Mouse (Mus musculus) lung, adult 2 months (tissue): ENCODE results near the gene Tmem255a.

ENCODE experiments used
- CTCF ChIP-seq: fragments of 200-500 bp; IDR thresholded peaks from 2 replicates; pipeline ENCODE4 v1.5.1; 2011; ENCODE audit warnings: mild to moderate bottlenecking, low read length, control low read depth; ENCODE audit not compliant: insufficient read depth
- POLR2A ChIP-seq: fragments of 200-500 bp; IDR thresholded peaks from 2 replicates; pipeline ENCODE4 v1.6.1; 2011; ENCODE audit warnings: low read depth, mild to moderate bottlenecking, control low read depth, low read length, borderline replicate concordance; ENCODE audit errors: extremely low read depth

DNA sequence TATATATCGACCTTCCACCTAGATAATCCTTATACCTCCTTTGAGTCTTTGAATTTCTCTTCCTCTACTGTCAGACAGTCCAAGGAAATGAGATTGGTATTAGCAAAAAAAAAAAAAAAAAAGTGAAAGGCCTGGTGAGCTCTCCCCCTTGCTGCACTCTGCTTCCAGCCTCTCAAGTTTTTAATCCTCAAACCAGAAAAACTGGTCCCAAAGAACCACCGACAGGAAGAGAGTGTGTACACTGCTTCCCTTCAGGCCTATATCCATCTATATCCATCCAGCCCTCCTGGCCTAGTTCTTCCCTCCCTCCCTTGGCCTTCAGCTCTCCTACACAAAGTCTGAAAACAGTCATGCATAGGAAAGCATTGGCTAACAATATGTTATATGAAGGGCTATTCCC, 29.5 kb downstream of the Tmem255a start:
- TF ChIP-seq CTCF (no peak), POLR2A (no peak)
